Mouse (Mus musculus) bone marrow, adult 2 months (tissue): ENCODE data around the gene Uspl1.

Source experiments
- CTCF ChIP-seq: fragments of 200-500 bp; IDR thresholded peaks from 2 replicates; pipeline ENCODE4 v1.5.1; 2011; ENCODE audit warnings: low read length, control low read depth; ENCODE audit not compliant: control insufficient read depth, insufficient read depth
- POLR2A ChIP-seq: fragments of 200-500 bp; IDR thresholded peaks from 2 replicates; pipeline ENCODE4 v1.6.1; 2011; ENCODE audit warnings: low read depth, mild to moderate bottlenecking, control low read depth, low read length, borderline replicate concordance; ENCODE audit not compliant: control insufficient read depth

DNA sequence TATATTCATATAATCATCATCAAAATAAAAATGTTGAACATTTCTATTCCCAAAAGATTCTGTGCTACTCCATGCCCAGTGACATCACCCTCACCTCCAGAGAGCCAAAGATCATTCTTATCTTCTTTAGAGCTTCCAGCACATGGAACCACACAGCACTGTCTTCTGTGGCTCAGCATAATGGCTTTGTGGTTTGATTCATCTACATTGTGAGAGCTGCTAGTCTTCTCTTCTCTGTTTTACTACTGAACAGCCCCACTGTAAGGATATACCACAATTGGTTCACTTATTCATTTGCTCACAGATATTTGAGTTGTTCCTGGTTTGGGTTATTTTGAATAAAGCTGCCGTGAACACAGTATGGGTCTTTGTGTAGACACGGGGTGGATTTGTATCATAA, 71.4 kb downstream of the Uspl1 start:
- TF ChIP-seq POLR2A (no peak), CTCF (no peak)
